Mouse (Mus musculus) forebrain, embryonic 16.5 days (tissue): ENCODE measurements around the gene Dhrs3. TPM values are rescaled to one million over a fixed set of nuclear protein-coding genes. Genes with fewer than 3 reads are reported as not detected.
A peak's percentile ranks its signal among the peaks of the same experiment; 100 is the strongest.

ENCODE experiments used
- ATAC-seq: fragments of 200-750 bp; cut with Nextera tagmentation; 2 replicates; pipeline ENCODE4 v1.8.0; 2017; ENCODE audit warnings: mild to moderate bottlenecking, moderate library complexity
- H3K27ac ChIP-seq: fragments of 300-500 bp; sonication (generic); 2 replicates; pipeline ENCODE4 v1.5.1; 2014; ENCODE audit warnings: low read length, control low read depth
- H3K27me3 ChIP-seq: fragments of 300-500 bp; sonication (generic); replicated peaks from 2 replicates; pipeline ENCODE4 v1.6.1; 2014; ENCODE audit warnings: low read length; ENCODE audit not compliant: control insufficient read depth, insufficient read depth
- H3K36me3 ChIP-seq: fragments of 300-500 bp; sonication (generic); 2 replicates; pipeline ENCODE4 v1.6.1; 2014; ENCODE audit not compliant: control insufficient read depth, insufficient read depth
- H3K4me1 ChIP-seq: fragments of 300-500 bp; sonication (generic); replicated peaks from 2 replicates; pipeline ENCODE4 v1.6.1; 2014; ENCODE audit warnings: low read length; ENCODE audit not compliant: control insufficient read depth, insufficient read depth
- H3K4me2 ChIP-seq: fragments of 300-500 bp; sonication (generic); 2 replicates; pipeline ENCODE4 v1.6.1; 2014; ENCODE audit warnings: mild to moderate bottlenecking, low read length, control low read depth
- H3K4me3 ChIP-seq: fragments of 300-500 bp; sonication (generic); replicated peaks from 2 replicates; pipeline ENCODE4 v1.5.1; 2014; ENCODE audit warnings: mild to moderate bottlenecking, low read length, control low read depth
- H3K9ac ChIP-seq: fragments of 300-500 bp; sonication (generic); replicated peaks from 2 replicates; pipeline ENCODE4 v1.6.1; 2014; ENCODE audit warnings: low read depth, low read length, control low read depth
- H3K9me3 ChIP-seq: fragments of 300-500 bp; sonication (generic); 2 replicates; pipeline ENCODE4 v1.6.1; 2016; ENCODE audit warnings: low read length; ENCODE audit not compliant: control insufficient read depth
- WGBS: fragments of 180-500 bp; shearing (Covaris S2); extraction: QIAGEN DNeasy Blood & Tissue Kit; methylation state at CpG from one replicate; pipeline ENCODE4 v1.1.7; 2014; 5-methylcytosine and 5-hydroxymethylcytosine counted together
- polyA plus RNA-seq: library from polyadenylated mRNA; unstranded; fragments of >200 nt; fragmentation: Nextera tagmentation; extraction: Ambion mirVana; gene quantifications from 2 replicates; pipeline ENCODE4 v1.2.1, GENCODE M21; 2015

The Dhrs3 gene
- polyA plus RNA-seq, 1 experiment from 2014 or later: 16.3 TPM

DNA sequence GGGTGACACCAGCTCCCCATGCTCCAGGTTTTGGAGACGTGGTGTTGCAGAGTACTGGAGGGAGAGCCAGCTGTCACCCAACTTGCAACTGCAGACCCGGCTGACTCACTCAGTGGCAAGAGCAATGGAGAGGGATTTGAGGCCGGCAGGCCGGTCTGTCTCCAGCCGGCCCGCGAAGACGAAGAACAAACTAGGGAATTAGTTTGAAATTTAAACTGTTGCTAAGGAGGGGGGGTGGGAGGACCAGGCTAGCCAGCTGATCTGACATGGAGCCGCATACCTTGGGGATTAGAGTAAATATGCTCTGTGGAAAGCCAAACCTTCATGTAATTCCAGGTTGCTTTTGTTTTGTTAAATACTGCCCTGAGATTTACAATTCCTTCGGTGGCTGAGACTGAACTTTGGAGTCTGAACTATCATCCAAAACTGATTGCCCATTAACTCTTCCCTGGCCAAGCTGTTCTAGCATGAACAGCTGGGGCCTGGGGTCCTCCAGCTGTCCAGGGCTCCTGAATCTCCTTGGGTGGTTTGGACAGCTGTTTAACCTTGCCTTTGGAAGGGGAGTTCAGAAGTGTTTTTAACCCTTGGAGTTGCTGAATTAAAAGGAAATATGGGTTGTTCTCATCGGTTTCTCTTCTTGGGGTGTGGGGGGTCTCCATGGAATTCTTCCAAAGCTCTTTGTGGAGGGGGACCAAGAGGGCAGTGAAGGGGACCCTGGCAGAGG lies 2.0 kb downstream of the Dhrs3 start:
- peak overlapping the region; percentile 84 for H3K4me2 ChIP-seq
- H3K4me1 ChIP-seq: peaks cover 26% of the 10 kb centered on the region
- no peak for ATAC-seq
- H3K4me3 ChIP-seq: peak overlapping the region; percentile 50
- no peaks in the 10 kb centered on the region for H3K9me3 ChIP-seq
- no peak overlapping the region; the same call in 1 of the 2 replicates for H3K27ac ChIP-seq
- no peaks in the 10 kb centered on the region for H3K36me3 ChIP-seq
- 2% methylated on average over 11 of the region's 11 CpGs for WGBS
- H3K9ac ChIP-seq: 0 out of 2 replicates have a peak overlapping the region, but pooled peaks have one; percentile 23
- H3K27me3 ChIP-seq: peaks cover 17% of the 10 kb centered on the region

DNA sequence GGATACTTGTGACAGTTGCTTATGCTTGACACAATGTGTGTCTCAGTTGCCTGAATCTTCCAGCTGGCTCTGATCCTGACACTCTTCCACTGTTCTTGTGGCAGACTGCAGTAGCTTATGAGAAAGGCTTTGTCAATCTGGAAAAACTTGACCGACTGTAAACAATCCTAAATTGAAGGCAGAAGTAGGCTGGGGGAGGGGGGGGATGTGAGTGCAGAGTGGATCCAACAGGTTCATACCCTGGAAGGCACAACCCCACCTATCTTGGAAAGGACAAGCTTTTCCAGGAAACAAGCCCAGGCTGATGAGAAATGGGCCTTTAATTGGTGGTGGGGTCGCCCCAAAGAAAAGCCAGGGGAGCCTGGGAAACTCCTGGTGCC lies 2.6 kb downstream of the Dhrs3 start:
- H3K27ac ChIP-seq: no peak overlapping the region
- H3K4me3 ChIP-seq: no peak overlapping the region; the same call in 1 of the 2 replicates
- peaks cover 26% of the 10 kb centered on the region for H3K4me1 ChIP-seq
- H3K9ac ChIP-seq: no peak overlapping the region
- H3K27me3 ChIP-seq: peaks cover 16% of the 10 kb centered on the region
- WGBS: 28% methylated on average over 2 of the region's 2 CpGs
- H3K36me3 ChIP-seq: no peaks in the 10 kb centered on the region
- H3K9me3 ChIP-seq: no peaks in the 10 kb centered on the region
- peak overlapping the region; percentile 84 for H3K4me2 ChIP-seq
- ATAC-seq: no peak

DNA sequence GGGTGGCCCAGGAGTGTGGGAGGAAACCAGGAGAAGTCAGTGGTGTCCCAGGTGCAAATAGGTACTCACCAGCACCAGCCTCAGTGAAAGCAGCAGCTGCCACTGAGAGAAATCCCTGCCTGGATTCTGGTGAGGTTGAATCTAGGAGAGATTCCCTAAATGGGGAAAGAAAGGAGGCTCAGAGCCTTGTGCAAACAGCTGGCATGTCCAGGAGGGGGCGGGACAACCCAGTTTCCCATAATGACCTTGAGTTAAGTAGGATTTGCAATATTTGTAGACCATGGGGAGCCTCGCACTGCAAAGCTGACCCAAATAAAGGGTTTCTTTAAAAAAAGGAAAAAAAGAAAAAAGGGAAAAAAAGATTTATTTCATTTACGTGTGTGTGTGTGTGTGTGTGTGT lies 3.7 kb downstream of the Dhrs3 start:
- peaks cover 15% of the 10 kb centered on the region for H3K27me3 ChIP-seq
- H3K4me3 ChIP-seq: no peak overlapping the region
- H3K4me1 ChIP-seq: peaks cover 26% of the 10 kb centered on the region
- 37% methylated on average over 3 of the region's 3 CpGs for WGBS
- ATAC-seq: no peak
- H3K4me2 ChIP-seq: no peak overlapping the region
- H3K9me3 ChIP-seq: no peaks in the 10 kb centered on the region
- no peak overlapping the region for H3K27ac ChIP-seq
- H3K36me3 ChIP-seq: no peaks in the 10 kb centered on the region
- no peak overlapping the region for H3K9ac ChIP-seq

DNA sequence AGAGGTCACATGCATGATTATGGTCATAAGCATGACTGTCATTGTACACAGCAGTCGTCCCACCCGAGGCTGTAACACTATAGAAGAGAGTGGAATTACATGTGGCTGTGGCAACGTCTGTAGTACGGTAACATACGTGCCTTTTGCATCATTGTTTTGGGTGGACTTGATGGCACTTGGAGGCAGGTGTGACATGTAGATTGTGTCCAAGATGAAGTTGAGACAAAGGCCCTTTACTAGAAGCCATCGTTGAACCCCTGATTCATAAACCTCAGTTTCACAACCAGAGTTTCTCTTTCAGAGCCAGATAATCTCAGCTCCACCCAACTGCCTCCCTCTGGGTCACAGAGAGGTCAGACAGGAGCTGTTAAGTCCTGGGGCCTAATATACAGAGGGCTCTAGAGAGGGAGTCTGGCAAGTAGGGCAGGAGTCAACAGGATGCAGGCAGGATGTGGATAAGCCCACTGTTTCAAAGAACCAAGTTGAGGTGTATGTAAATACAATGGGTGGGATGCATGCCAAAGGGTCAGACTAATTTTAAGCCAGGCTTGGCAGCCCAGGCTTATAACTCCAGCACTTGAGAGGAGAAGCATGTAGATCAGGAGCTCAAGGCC lies 5.5 kb downstream of the Dhrs3 start:
- no peaks in the 10 kb centered on the region for H3K9me3 ChIP-seq
- no peak for ATAC-seq
- 83% methylated on average over 6 of the region's 6 CpGs for WGBS
- no peaks in the 10 kb centered on the region for H3K36me3 ChIP-seq
- no peak overlapping the region for H3K4me2 ChIP-seq
- H3K4me1 ChIP-seq: peaks cover 17% of the 10 kb centered on the region
- H3K4me3 ChIP-seq: no peak overlapping the region
- peaks cover 7% of the 10 kb centered on the region for H3K27me3 ChIP-seq
- H3K27ac ChIP-seq: no peak overlapping the region
- H3K9ac ChIP-seq: no peak overlapping the region

DNA sequence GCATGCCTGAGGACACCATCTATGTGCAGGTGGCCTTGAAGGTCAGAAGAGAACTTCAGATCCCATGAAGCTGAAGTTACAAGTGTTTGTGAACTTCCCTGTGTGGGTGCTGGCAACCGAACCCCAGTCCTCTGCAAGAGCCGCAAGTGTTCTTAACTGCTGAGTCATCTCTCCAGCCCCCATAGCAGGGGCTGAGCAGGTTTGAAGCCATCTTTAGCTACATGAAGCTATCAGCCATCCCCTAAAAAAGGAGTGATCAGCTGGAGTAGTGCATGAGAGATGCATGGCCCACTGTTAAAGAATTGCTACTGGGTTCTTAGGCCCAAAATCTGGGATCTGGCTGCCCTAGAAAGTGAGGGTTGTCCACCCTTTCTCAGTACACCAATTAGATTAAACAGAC lies 6.1 kb downstream of the Dhrs3 start:
- ATAC-seq: no peak

DNA sequence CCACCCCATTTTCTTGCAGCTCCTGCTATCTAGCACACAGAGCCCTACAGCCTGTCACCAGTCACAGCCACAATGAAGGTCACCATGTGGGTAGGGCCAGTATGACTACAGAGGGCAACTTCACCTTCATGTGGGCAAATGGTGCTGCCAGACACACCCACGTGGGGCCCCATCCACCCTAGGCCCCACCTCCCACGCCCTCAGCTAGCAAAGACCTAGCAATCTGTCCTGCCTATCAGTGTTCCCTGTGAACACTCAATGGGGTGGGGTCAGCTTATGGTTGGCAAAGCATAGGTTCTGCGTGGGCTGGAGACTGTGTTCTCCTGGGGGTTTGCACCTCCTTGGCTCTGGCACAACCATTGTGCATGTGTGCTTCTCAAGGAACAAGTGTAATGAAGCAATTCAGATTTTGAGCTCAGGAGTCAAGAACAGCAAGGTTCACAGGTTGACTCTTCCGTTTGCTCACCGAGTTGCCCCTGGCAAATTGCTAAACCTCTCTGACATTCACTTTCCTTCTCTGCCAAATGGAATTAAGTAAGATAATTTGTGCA lies 9.0 kb downstream of the Dhrs3 start:
- H3K27me3 ChIP-seq: no peaks in the 10 kb centered on the region
- H3K36me3 ChIP-seq: no peaks in the 10 kb centered on the region
- H3K9ac ChIP-seq: no peak overlapping the region
- no peak overlapping the region for H3K4me2 ChIP-seq
- H3K27ac ChIP-seq: no peak overlapping the region
- no peaks in the 10 kb centered on the region for H3K4me1 ChIP-seq
- no peak for ATAC-seq
- no peak overlapping the region for H3K4me3 ChIP-seq
- H3K9me3 ChIP-seq: no peaks in the 10 kb centered on the region
- WGBS: 89% methylated on average over 5 of the region's 5 CpGs

More for the DNA sequence above, 6.1 kb downstream of the Dhrs3 start:
- H3K4me2 ChIP-seq: no peak overlapping the region
- peaks cover 7% of the 10 kb centered on the region for H3K27me3 ChIP-seq
- no peaks in the 10 kb centered on the region for H3K36me3 ChIP-seq
- H3K9me3 ChIP-seq: no peaks in the 10 kb centered on the region
- H3K27ac ChIP-seq: no peak overlapping the region
- peaks cover 11% of the 10 kb centered on the region for H3K4me1 ChIP-seq
- H3K9ac ChIP-seq: no peak overlapping the region
- WGBS: 99% methylated on average over 2 of the region's 2 CpGs
- H3K4me3 ChIP-seq: no peak overlapping the region

DNA sequence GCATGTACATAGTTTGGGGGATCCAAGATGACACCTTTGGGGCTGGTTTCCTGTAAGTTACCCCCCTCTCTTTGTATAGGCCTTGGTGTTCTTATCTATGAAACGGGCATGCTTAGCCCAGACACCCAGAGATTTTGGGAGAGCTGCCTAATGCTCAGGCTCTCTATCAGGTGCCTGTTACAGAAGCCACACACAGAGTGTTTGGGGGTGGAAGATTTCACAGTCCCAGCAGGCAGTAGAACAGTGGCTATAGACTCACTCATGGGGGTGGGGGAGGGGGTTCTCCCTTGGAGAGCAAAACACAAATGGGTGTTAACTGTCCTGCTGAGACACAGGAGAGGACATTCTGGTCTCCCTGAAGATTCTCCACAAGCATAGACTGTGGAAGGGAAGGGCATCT lies 10.5 kb downstream of the Dhrs3 start:
- no peak overlapping the region for H3K4me3 ChIP-seq
- H3K36me3 ChIP-seq: no peaks in the 10 kb centered on the region
- no peak overlapping the region for H3K27ac ChIP-seq
- H3K27me3 ChIP-seq: no peaks in the 10 kb centered on the region
- WGBS: 88% methylated on average over 1 of the region's 1 CpGs
- H3K9me3 ChIP-seq: no peaks in the 10 kb centered on the region
- no peaks in the 10 kb centered on the region for H3K4me1 ChIP-seq
- H3K4me2 ChIP-seq: no peak overlapping the region
- no peak for ATAC-seq
- H3K9ac ChIP-seq: no peak overlapping the region

DNA sequence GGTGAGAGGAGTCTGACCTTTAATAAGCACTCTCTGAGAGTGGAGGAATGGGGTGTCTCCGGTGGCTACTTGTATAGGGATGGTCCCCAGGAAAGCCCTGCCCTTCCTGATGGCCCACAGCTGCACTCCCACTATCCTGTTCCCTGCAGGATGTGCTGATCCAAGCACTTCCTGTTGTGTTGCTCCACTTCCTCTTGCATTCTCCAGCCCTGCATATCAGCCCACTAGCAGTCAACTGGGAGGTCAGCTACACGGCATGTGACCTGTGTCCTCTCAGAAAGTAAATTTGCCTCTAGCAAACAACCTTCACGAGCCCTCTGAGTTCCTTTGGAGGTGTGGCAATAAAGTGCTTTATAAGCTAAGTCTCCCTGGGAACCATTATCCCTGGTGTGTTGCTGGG lies 11.3 kb downstream of the Dhrs3 start:
- Histone ChIP-seq H3K4me2 (no peak overlapping the region), H3K9me3 (no peaks in the 10 kb centered on the region), H3K27ac (no peak overlapping the region), H3K4me3 (no peak overlapping the region), H3K36me3 (no peaks in the 10 kb centered on the region), H3K27me3 (no peaks in the 10 kb centered on the region), H3K9ac (no peak overlapping the region), H3K4me1 (no peaks in the 10 kb centered on the region)
- WGBS: 78% methylated on average over 3 of the region's 3 CpGs
- ATAC-seq: no peak

DNA sequence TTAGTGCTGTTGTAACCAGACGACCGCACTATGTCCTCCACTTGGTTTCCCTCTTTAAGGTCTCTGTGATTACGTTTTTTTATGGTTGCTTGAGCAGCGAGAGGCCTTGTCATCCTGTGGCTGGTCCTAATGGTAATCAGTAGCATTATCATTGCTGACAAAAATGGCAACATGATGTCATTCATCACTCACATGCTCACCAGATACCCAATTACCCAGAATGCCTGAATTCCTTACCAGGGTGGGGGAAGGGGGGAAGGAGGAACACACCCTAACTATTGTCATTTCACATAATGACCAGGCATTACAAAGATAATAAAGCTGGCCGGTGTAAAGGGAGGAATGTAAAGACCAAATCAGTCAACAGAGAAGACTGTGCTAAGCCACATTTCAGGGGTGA lies 12.5 kb downstream of the Dhrs3 start:
- no peaks in the 10 kb centered on the region for H3K4me1 ChIP-seq
- H3K9ac ChIP-seq: no peak overlapping the region
- no peak overlapping the region for H3K4me3 ChIP-seq
- H3K27me3 ChIP-seq: no peaks in the 10 kb centered on the region
- 73% methylated on average over 5 of the region's 5 CpGs for WGBS
- H3K9me3 ChIP-seq: no peaks in the 10 kb centered on the region
- no peak overlapping the region for H3K27ac ChIP-seq
- ATAC-seq: no peak
- H3K4me2 ChIP-seq: no peak overlapping the region
- H3K36me3 ChIP-seq: no peaks in the 10 kb centered on the region
